In genomic region chr8:104033148-104033547, GRCm38 (mm10) we compare ENCODE assay signal across 17 mouse cellular contexts.
DNase-seq lines count a peak whose midpoint lies in the region; ATAC-seq and TF ChIP-seq lines count a peak whose summit lies in the region.
"Had no signal": no experiment of that assay in that cellular context is flagged by ENCODE, and none has a peak within 500 bp of the region (broad histone marks: within the 10 kb centered on the region; RNA-seq: fewer than 3 reads in every experiment).

No protein-coding gene starts in this region.

- H3K4me1 ChIP-seq in intestine, postnatal 0 days (replicated peaks; ENCODE audit: control insufficient read depth, insufficient read depth, low read length) = 0 out of 2 replicates have a peak, but pooled peaks cover 6% of the 10 kb centered on the region
- H3K4me1 ChIP-seq in intestine, embryonic 16.5 days (ENCODE audit: control insufficient read depth, insufficient read depth, low read length) = 0 out of 2 replicates have a peak, but pooled peaks cover 6% of the 10 kb centered on the region
- H3K4me1 ChIP-seq in stomach, postnatal 0 days (replicated peaks; ENCODE audit: control insufficient read depth, insufficient read depth) = no peaks in the 10 kb centered on the region
- H3K4me1 ChIP-seq: midbrain, embryonic 12.5 days had no signal

- H3K36me3 ChIP-seq in intestine, postnatal 0 days (ENCODE audit: control insufficient read depth, insufficient read depth) = no peaks in the 10 kb centered on the region; the same call in 1 of the 2 replicates
- no peaks in the 10 kb centered on the region for H3K36me3 ChIP-seq in intestine, embryonic 16.5 days (ENCODE audit: control insufficient read depth, insufficient read depth, low read length)
- H3K36me3 ChIP-seq in stomach, postnatal 0 days (ENCODE audit: control insufficient read depth, insufficient read depth, low read length) = no peaks in the 10 kb centered on the region
- H3K36me3 ChIP-seq: embryonic facial prominence, embryonic 13.5 days; forebrain, embryonic 10.5 days; limb, embryonic 12.5 days; midbrain, embryonic 12.5 days had no signal

- no peak overlapping the region for H3K27ac ChIP-seq in intestine, postnatal 0 days (ENCODE audit: low read depth, low read length)
- no peak overlapping the region for H3K27ac ChIP-seq in intestine, embryonic 16.5 days (ENCODE audit: low read length)
- H3K27ac ChIP-seq in stomach, postnatal 0 days (replicated peaks) = no peak overlapping the region
- H3K27ac ChIP-seq: embryonic facial prominence, embryonic 13.5 days; forebrain, embryonic 10.5 days; limb, embryonic 12.5 days; midbrain, embryonic 12.5 days had no signal

- 46% methylated on average over 2 of the region's 2 CpGs for WGBS in intestine, postnatal 0 days
- whole genome bisulfite sequencing in intestine, embryonic 16.5 days = 59% methylated on average over 2 of the region's 2 CpGs
- 68% methylated on average over 2 of the region's 2 CpGs for WGBS in stomach, postnatal 0 days

- H3K9me3 ChIP-seq in intestine, postnatal 0 days (ENCODE audit: control insufficient read depth) = peaks cover 3% of the 10 kb centered on the region; the same call in 1 of the 2 replicates
- 0 out of 2 replicates have a peak, but pooled peaks cover 7% of the 10 kb centered on the region for H3K9me3 ChIP-seq in intestine, embryonic 16.5 days (ENCODE audit: control insufficient read depth, low read length)
- H3K9me3 ChIP-seq in stomach, postnatal 0 days (ENCODE audit: control insufficient read depth, low read length) = 0 out of 2 replicates have a peak, but pooled peaks cover 5% of the 10 kb centered on the region
- H3K9me3 ChIP-seq: midbrain, embryonic 12.5 days had no signal

- TF ChIP-seq CTCF in intestine, postnatal 0 days (IDR thresholded peaks at IDR 0.05; ENCODE audit: low read depth) = peak; percentile 69
- peak; percentile 60 for TF ChIP-seq CTCF in stomach, postnatal 0 days (IDR thresholded peaks at IDR 0.05; ENCODE audit: low read depth)

- peak; percentile 43 to 49 for DNase-seq in cerebellum, postnatal 10 days
- no peak for DNase-seq in cerebellum, adult 9-11 months
- peak; percentile 37 for DNase-seq in lung, postnatal 10 days
- DNase-seq in lung, postnatal 25 days (ENCODE audit: low spot score) = no peak
- no peak for DNase-seq in stomach, postnatal 0 days (ENCODE audit: low spot score)
- no peak for DNase-seq in ovary, adult 18-20 months (ENCODE audit: low spot score)
- DNase-seq: cerebellum, adult 2 months; heart, adult 11 months; kidney, postnatal 14 days; right cerebral cortex, postnatal 25 days; thymus, adult 18-20 months had no signal

- ATAC-seq in intestine, postnatal 0 days = no peak
- ATAC-seq in intestine, embryonic 16.5 days = no peak
- no peak for ATAC-seq in stomach, postnatal 0 days (ENCODE audit: low FRiP score, low TSS enrichment)

- H3K27me3 ChIP-seq in intestine, postnatal 0 days (replicated peaks; ENCODE audit: control insufficient read depth, insufficient read depth, low read length) = no peaks in the 10 kb centered on the region
- H3K27me3 ChIP-seq in intestine, embryonic 16.5 days (replicated peaks; ENCODE audit: control insufficient read depth, insufficient read depth, low read length) = no peaks in the 10 kb centered on the region
- no peaks in the 10 kb centered on the region for H3K27me3 ChIP-seq in stomach, postnatal 0 days (ENCODE audit: control insufficient read depth, insufficient read depth, low read length)
- H3K27me3 ChIP-seq: embryonic facial prominence, embryonic 13.5 days; limb, embryonic 12.5 days had no signal

- H3K4me2 ChIP-seq in intestine, postnatal 0 days (replicated peaks; ENCODE audit: low read depth) = no peak overlapping the region
- H3K4me2 ChIP-seq in intestine, embryonic 16.5 days (ENCODE audit: low read depth, low read length) = no peak overlapping the region
- no peak overlapping the region for H3K4me2 ChIP-seq in stomach, postnatal 0 days (replicated peaks; ENCODE audit: low read depth)
- H3K4me2 ChIP-seq: embryonic facial prominence, embryonic 13.5 days; limb, embryonic 12.5 days; midbrain, embryonic 12.5 days had no signal

- TF ChIP-seq EP300 in stomach, postnatal 0 days (optimal IDR thresholded peaks at IDR 0.05) = no peak

- H3K9ac ChIP-seq in intestine, postnatal 0 days (ENCODE audit: low read depth, low read length) = no peak overlapping the region
- no peak overlapping the region for H3K9ac ChIP-seq in intestine, embryonic 16.5 days (ENCODE audit: low read depth, low read length)
- no peak overlapping the region for H3K9ac ChIP-seq in stomach, postnatal 0 days (ENCODE audit: low read length)
- H3K9ac ChIP-seq: embryonic facial prominence, embryonic 13.5 days; limb, embryonic 12.5 days; midbrain, embryonic 12.5 days had no signal

- H3K4me3 ChIP-seq in intestine, postnatal 0 days (ENCODE audit: low read depth, low read length) = no peak overlapping the region
- no peak overlapping the region for H3K4me3 ChIP-seq in intestine, embryonic 16.5 days (ENCODE audit: low read length)
- H3K4me3 ChIP-seq in stomach, postnatal 0 days (ENCODE audit: low read depth, low read length) = no peak overlapping the region
- H3K4me3 ChIP-seq: embryonic facial prominence, embryonic 13.5 days; forebrain, embryonic 10.5 days; limb, embryonic 12.5 days; midbrain, embryonic 12.5 days had no signal

Comparison
In these comparisons a context has a peak if more than half of its experiments do, and no peak if none do; other contexts are left out.
1. DNase-seq: peak in cerebellum, postnatal 10 days (2 of 2) and lung, postnatal 10 days (single experiment); none in cerebellum, adult 9-11 months (single experiment), lung, postnatal 25 days (single experiment), stomach, postnatal 0 days (single experiment) and ovary, adult 18-20 months (single experiment).